Mouse (Mus musculus) retina, adult 2 months (tissue): ENCODE results near the gene Fat3.

Source experiments
- DNase-seq: peaks from one replicate; pipeline ENCODE4 v3.0.0-alpha.2; 2012; ENCODE audit warnings: low read depth, low spot score

Gene Fat3

DNA sequence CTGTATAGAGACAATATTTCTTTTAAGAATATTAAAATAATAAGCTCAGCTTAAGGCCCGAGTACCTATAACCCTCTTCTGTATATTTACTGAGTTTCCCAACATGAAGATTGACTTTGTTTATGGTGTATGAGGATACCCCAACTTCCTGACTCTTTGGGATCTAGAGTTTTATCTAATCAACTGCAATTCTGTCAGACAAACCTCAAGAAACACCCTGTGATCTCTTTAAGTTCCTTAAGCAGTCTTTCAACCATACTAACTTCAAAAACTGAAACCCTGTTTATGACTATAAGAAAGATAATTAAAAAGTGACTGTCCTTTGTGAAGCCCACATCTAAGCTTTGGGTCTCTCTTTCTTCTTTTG, 546.8 kb downstream of the Fat3 start:
- no peak for DNase-seq

DNA sequence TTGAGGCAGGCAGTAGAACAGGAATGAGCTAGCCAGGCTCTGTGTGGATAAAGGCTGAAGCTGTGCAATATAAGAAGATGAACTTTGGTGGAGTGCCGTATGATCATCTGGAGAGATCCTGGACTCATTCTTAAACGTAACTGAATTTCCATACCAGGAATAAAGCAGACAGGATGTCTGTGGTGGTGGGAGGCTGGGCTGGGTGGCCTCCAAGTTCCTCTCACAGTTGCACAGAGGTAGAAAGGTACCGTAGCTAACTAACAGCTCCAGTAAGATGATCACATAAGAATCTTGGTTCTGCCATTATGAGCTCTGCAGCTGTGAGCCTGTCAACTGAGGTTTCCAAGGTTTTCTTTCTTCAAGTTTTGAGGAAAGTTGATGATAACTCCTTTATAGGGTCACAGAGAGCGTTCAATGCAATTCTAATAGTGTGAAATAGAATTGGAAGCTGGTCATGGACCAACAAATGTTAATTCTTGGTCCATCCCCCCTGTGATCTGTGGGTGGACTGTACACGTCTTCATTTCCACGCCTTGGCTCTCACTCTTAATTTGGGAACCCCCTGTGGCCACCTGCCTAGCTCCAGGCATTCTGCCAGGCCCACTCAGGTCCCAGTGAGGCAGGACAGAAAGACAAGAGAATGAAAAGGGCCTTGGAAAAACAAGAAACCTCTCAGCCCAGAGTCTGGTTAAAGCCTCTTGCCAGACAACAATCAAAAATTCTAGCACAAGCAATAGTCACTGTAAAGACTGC, 547.3 kb downstream of the Fat3 start:
- no peak for DNase-seq

DNA sequence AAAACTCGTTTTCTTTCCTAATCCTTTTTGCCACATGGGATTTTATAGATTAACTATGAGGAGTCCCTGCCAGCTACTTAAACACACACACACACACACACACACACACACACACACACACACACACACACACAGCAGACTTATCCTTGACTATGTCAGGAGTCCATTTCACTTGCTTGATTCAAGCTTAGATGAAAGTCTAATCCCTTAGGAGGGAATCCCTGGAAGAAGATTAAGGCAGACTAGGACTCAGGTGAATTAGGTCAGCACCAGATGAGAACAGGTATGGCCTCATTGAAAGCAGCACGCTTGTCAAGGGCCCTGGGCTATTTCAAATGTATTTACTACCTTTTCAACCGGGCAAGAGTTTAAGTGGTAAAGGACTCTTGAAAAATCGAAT, 553.0 kb downstream of the Fat3 start:
- DNase-seq: peak; percentile 62

DNA sequence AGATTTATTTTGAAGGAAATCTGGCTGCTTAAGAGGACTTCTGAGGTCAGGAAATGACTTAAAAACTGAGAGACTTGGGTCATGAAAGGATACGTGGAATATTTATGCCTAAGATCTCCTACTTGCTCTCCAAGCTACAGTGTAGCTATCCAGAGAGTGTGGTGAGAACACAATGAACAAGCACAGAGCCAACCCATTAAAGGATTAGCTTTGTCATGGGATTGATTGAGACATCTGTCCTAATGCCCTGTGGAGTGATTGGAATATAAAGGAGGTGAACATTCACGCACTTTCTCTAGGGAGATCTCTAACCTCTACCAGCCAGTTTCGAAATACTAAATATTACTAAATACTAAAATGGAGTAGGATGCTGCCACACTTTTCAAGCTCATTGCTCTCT, 556.9 kb downstream of the Fat3 start:
- DNase-seq: no peak

DNA sequence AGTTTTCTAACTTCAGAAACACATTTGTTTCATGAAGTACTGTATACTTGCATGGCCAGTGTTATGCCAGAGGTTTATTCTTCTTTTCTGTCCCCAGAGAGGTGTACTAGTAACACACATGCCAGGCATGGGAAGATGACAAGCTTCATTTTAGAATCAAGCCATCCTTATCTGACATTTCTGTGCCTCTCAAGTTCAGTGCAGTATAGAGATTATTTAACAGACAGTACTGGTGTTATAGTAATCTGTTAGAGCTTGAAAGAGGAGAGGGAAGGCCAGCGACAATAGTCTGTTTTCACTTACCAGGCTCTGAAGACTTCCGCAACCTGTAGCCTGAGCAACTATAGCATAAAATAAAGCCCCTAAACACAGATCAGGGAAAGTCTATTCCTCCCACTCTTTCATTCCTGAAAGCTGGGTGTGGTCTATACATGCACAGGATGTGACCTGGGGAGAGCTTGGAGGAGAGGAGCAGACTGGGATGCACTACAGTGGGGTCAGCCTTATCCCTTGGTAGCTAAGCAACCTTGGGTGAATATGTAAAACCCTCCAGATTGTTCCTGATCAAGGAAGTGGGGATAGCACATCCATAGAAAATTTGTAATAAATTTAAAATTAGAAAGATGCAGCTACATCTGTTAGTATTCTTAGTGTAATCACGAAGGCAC, 557.5 kb downstream of the Fat3 start:
- no peak for DNase-seq

DNA sequence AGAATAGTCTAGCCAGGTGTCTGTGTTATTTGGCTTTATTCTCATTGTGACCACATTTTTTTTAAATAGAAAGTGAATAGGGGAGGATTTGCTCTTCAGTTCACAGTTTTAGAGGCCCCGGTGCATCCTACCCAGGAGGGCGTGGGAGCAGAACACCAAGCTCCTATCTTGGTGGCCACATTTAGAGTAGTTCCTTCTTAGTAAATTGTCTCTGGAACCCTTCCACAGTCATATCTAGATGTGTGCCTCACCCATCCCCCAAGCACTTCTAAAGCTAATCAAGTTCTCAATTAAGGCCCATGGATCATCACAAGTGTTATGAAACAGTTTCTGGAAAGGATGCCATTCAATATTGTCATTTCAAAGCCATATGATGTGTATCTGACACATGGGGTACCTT, 559.3 kb downstream of the Fat3 start:
- no peak for DNase-seq

DNA sequence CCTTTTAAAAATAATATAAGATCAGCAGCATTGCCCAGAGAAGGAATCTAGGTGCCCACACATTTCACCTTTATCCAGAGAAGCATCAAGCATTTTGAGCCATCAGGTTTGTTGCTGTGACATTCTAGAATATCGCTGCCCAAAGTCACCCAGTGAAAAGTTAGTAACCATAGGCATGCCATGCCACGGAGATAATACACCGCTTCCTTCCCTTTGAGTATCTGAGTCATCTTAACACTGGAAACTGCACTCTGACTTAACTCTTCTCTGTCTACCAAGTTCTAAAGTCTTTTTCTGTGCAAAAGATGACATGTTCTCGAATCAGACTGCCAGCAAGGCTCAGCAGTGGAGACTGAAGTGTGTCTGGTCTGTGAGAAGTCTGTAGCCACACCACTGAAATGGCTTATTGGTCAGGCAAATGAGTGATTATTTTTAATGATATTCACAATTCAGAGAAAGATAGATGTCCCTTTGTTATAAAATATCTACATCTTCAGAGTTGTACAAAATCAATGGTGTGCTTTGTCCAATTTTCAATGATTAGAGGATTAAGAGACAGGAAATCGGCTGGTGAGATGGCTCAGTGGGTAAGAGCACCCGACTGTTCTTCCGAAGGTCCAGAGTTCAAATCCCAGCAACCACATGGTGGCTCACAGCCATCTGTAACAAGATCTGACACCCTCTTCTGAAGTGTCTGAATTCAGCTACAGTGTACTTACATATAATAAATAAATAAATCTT, 560.0 kb downstream of the Fat3 start:
- DNase-seq: no peak

DNA sequence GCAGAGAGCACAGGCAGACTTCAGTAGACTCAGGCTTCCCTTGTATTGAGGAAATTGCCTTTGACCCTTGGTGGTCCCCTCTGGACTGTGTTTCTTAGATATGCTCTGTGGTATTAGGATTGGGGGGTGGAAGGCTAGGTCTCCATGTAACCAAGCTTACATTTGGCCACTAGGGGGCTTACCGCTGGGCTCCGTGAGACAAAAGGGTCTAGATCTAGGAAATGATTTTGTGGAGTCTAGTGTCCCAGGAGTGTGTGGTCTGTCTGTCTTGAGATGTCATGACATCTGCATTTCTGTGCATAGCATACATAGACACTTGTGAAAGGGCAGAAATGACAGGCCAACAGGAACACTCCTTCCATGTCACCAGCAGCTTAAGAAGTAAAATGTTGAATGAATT, 561.5 kb downstream of the Fat3 start:
- no peak for DNase-seq

DNA sequence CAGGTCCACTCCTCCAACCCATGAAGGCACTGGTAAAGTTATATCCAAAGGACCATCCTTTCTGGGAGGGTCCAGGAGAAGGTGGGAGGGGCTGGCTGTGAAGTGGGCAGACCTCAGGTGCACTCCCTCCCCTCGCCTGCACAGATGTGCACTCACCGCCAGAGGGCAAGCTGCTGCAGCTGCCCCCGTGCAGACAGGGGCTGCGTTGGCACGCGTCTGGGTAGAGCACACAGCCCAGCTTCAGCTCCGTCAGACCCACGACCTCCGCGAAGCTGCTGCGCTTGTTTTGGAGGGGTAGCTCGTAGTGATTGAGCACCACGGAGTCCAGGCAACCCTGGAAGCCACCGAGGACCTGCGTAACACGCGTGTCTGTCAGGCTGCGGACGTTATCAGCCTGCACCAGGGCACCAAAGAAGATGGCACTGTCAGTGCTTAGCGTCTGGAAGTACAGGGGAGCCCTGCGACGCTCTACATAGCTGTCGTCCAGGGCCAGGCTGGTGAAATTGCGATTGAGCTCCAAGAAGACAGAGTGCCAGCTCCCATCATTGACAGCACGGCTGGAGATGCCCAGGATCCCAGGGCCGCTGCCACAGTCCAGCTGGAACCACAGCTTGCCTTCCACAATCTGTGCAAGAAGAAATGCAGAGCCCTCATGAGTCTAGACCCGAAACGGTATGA, 563.1 kb downstream of the Fat3 start:
- no peak for DNase-seq

DNA sequence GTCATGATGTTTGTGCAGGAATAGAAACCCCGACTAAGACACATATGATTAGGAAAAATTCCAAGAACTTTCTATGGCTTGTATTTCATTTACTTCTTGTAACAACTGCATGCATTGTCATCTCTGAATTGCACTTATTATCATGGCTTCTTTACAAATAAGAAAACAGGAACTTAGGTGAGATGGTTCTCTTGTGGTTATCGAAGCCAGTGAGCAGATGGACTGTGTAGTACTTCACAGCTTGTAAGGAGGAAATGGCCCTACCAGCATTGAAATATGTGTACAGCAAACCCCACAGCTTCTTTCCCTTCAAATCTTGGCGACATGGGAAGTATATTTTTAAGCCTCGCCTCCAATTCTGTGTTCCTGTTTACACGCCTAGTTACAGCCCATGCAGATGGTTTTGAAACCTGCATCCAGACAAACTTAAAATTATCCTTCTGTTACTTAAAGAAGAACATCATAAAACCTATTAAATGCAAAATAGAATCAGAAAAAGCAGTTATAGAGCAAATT, 570.1 kb downstream of the Fat3 start:
- DNase-seq: no peak

DNA sequence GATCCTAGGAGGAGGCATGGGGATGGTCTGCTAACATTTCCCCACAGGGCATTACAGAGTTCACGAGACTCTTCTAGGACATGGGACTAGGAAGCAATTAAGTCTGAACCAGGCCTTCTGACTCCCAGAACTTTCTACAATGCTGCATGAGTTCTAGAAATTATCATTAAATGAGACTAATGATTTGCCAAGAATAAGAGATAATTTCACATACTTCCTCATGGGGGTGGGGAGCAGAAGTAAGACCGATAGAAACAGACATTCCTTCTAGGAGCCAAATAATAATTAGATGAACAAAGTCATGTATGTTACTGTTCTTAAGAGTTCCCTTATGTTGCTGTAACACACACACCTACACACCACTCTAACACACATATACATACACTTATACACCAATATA, 572.8 kb downstream of the Fat3 start:
- no peak for DNase-seq

DNA sequence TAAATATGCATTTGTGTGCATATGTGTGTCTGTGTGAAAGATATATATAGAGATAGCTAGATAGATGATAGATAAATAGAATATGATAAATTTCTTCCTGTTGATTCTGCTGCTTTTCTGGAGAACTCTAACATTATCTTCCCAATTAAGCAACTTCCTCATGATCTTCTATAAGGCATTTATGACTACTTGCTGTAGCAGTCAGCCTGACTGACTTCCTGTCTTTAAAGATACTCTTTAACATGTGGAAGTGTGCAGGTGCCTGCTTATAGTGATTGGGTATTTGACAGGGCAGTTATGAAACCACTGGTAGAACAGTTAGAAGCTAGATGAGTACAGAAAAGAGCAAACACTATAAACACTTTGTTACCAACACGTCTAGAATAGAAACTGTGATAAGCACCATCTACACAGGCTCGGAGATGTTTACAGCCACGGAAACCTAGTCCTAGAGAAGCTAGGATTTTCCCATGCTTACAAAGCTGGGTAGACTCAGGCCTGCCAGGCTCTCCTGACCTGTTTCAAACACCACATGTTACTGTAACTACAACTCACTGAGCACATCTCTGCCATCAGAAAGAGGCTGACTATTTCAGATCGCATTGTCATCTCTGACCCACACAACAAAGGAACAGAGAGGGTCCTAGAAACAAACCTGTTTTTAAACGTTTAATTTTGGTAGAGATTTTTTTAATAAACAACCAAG, 573.6 kb downstream of the Fat3 start:
- no peak for DNase-seq

DNA sequence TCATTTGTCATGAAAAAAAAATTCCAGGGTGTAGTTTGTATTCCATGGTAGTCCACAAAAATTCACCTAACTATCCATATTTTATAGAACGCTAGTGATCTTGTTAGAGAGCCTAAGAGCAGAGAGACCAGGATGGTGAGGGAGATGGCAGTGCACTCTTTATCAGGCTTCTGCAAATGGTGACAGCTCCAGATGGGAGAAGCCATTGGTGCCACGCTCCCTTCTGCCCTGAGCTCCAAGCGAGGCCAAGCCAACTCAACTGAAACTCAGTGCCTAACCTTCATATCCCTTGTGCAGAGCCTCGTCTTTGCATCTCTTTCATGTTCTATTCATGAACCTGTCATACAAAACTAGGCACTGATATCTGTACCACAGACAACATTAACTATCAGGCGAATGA, 575.8 kb downstream of the Fat3 start:
- no peak for DNase-seq

DNA sequence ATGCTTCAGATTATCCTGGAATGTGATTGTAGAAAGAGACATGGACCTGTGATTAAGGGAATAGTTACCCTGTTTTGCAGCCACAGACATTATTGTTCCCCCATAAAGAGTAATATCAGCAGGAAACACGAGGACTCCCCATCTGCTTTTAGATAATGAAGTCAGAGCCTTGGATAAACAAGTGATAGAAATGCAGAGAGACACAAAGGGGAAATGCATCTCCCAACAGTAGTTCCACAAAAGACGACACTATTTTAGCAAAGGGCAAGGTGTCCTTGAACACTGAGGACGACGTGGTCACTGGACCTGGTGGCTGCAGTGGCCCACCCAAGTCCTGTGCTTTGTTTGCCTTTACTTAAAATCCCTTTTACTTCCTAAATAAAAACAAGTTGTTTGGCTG, 580.8 kb downstream of the Fat3 start:
- no peak for DNase-seq

DNA sequence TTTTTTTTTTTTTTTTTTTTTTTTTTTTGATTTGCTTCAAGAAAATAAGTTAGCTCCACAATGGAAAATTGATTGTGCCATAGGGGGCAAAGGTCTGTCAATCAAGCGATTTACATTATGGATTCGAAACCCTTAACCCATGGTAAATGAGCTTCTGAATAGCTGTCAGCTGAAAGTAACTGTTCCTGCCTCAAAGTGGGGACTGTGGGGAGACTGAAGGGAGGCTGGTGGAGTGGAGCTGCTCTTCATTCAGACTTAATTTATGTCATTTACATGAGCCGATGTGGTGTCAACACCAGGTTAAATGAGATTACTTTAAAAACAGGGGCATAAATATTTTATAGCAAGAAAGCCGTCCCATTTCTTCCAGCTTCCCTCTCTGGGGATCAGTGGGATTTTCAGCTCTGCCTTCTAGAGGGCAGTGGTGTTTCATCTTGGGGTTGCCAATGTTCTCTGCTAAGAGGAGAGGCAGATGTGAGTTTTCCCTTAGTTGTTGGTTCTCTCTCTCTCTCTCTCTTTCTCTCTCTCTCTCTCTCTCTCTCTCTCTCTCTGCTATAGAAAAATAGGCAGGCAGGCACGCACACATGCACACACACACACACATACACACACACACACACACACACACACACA, 581.6 kb downstream of the Fat3 start:
- DNase-seq: no peak

DNA sequence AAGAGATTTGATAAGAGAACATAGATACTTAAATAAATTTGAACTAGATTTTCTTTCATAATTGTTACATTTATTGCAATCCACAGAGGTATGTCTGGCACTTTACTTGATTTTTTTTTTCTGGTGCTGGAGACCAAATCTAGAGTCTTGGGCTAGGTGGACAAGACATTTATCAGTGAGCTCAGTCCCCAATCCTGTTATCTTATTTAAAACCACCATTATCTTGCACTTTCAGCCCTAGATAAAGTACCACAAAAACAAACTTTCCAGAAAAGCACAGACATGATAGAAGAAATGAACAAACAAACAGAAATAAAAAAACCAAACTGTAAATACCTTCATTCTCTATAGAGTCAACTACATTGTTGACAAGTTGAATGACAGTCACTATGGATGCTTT, 584.5 kb downstream of the Fat3 start:
- DNase-seq: no peak

DNA sequence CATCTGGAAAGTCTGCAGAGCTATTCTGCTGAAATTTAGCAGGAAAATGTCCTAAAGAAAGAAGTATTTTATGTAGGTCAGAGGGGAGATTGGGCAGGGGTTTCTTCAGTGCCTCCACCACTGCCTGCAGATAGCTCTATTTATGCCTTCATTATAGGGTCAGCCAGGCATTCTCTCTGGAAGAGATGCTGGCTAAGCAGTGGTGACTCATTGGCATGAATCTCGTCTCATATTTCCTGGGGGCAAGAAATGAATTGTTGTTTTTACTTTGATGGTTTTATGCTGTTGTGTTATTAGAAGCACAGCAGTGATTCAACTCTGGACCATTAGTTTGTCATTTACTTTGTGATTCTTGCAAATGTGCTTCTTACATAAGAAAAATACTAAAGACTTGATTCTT, 588.4 kb downstream of the Fat3 start:
- no peak for DNase-seq

DNA sequence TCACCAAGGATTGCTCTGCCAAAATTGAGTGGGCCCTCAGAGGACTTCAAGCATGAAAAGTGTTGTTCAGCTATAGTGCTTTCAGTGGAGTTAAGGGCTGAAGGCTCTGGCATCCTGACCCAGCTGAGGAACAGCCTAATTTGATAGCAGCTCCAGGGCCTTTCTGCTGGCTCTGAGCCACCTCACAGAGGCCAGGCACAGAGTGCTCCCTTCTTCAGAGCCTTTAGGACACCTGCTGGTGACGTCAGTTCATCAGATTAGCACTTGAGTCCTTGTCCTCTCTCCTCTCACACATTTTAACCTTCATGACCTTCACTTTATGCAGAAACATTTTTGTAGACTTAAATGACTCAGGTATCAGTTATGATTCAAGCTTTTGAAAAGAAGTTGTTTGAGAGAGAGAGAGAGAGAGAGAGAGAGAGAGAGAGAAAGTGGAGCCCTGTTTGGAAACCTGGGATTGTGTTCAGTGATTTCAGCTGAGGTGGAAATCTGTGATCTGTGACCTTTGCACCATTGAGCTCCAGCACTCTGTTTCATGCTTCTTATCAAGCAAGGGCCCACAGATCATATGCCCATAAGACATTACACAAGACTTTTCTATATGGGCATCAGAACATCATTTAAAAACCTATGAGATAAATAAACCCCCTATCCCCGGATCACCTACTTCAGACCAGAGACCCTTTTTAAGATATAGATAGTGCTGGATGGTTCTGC, 591.5 kb downstream of the Fat3 start:
- DNase-seq: no peak

DNA sequence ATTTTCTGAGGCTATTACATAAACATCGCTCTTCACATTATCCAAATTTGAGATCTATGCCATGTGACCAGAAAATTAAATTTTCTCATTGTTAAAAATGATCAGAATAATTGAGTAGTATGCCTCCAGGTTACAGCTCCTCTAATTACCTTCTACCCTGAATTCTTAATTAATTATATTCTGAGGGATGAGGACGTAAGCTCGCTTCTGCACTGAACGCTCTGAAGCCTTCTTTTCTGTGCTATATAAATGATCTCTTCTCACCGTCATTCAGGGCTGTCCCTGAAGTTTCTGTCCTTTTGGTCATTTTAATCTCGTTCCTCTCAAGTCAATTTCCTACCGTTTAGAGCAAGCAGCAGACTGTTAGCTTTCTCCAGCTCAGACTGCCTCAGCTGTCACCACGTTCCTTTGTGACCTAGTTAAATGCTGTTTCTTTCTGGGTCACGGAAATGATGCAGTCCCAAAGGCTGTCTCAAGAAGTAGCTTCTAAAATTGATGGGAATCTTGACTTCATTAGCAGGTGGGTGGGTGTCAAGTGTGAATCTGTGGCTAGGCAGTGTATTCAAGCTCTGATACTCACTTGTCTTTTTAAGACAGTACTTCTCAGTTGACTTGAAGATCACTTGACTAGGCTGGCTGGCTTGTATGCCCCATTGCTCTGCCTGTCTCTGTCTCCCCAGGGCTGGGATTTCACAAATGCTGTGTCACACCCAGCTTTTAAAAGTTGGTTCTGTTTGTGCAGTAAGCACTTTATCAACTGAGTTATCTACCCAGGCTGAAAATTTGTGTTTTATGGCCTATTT, 596.9 kb downstream of the Fat3 start:
- DNase-seq: no peak

DNA sequence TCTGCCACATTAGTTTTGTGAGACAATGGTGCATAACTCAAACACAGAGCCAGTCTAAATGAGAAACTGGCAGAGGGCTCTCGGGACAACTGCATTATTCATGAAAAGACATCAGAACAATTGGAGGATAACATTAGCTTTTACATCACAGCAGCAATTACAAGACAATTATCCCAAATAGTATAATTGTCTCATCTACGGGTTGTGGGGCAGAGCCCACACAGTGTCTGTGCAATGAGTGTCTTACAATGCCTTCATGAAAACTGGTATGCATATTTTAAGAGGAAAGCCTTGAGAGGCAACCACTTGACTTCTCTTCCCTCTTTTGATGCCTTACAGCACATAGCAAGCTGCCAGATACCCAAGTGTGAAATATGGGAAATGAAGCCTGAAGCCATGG, 603.0 kb downstream of the Fat3 start:
- DNase-seq: no peak
